Mouse (Mus musculus): ENCODE measurements around the gene Icam4.

Icam4 gene

DNA sequence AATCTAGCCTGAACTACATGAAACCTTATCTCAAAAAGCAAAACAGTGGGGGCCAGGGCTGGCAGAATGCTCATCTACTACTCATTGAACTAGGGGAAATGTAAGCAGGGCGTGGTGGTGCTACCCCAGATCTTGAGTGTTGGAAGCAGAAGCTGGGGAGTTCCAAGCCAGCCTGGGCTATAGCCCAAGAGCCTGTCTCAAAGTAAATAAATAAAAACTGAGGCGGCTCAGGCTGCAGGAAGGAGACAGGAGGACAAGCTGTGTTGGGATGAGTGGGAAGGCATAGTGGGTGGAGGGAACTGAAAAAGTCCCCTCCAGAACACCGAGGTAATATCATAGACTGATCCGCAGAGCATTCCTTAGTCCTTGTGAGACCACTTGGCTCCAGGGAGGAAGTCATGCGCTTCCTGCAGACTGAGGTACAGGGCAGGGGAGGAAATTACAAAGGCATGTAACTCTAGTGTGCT is 17.3 kb upstream of the Icam4 start:
- no peak for DNase-seq (ENCODE audit: low spot score)

DNA sequence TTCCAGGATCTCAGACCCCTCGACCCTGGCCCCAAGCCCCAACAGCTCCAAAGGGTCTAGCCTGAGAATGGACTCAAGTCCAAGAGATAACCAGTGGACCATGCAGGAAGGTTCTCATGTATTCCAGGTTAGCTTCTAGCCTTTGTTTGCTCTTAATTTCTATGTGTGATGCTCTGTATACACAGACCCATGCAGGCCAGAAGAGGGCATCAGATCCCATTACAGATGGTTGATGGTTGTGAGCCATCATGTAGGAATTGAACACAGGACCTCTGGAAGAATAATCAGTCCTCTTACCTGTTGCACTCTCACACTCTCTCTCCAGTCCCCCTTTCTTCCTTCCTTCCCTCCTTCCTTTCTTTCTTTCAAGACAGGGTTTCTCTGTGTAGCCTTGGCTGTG is 16.8 kb upstream of the Icam4 start:
- DNase-seq (ENCODE audit: low spot score), result no peak

DNA sequence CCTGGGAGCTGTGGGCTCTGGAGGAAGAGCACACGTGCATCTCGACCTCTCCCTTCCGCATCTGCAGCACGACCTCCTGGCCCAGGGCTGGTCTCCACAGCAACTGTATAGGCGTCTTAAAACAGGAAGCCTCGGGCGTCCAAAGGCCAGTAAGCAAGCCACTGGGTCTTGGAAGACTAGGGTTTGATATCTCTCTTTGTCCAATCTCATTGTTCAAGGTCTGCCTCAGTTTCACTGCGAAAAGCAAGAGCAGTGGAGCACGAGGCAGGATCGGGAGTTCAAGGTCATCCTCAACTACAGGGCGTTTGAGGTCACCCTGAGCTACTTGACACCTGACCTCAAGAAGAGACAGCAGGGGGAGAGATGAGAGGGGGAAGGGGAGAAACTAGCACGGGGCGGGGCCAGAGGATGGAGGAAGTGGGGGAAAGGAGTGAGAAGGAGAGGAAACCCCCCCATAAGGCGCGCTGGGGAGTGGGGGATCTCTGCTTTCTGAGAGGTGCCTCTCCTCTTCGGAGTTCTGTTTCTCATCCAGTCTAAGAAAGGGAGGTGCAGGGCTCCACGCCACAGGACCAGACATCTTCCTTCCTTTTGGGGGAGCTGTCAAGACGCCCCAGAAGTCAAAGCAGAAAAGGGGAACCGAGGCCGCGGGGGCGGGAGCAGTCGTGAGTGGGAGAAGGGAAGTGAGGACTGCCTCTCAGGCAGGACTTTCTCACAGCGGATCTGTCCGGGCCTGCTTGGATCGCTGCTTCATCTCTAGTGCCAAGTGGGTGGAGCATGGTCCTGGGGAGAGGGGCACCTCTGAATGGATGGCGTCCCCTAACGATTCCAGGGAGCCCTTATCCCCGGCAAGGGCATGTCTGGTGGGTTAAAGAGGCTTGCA is 14.2 kb upstream of the Icam4 start:
- peak; percentile 72 for DNase-seq (ENCODE audit: low spot score)

DNA sequence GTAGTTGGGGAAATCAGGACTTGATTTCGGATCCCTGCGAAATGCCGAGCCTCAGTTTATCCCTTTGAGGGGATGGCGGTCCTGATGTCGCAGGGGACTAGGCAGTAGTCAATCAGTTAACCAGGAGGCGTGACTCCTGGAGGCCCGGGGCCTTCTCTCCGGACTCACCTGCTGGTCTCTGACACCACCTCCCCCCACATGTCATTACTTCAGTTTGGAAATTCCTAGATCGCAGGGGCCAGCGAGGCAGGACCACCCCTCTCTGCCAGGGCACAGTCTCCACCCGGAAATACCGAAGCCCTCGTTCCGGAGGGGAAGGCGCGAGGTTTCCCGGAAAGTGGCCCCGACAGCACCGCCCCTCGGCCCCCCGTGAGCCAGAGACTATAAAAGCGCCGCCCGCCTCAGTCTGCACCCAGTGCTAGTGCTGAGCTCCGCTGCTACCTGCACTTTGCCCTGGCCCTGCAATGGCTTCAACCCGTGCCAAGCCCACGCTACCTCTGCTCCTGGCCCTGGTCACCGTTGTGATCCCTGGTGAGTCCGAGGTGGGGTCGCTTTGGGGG is 13.5 kb upstream of the Icam4 start, which contains the start of gene Icam1:
Gene Icam1, plus strand, starts transcription at position 415 of the 560 bp plus-strand sequence.
- peak; percentile 57 for DNase-seq (ENCODE audit: low spot score)

DNA sequence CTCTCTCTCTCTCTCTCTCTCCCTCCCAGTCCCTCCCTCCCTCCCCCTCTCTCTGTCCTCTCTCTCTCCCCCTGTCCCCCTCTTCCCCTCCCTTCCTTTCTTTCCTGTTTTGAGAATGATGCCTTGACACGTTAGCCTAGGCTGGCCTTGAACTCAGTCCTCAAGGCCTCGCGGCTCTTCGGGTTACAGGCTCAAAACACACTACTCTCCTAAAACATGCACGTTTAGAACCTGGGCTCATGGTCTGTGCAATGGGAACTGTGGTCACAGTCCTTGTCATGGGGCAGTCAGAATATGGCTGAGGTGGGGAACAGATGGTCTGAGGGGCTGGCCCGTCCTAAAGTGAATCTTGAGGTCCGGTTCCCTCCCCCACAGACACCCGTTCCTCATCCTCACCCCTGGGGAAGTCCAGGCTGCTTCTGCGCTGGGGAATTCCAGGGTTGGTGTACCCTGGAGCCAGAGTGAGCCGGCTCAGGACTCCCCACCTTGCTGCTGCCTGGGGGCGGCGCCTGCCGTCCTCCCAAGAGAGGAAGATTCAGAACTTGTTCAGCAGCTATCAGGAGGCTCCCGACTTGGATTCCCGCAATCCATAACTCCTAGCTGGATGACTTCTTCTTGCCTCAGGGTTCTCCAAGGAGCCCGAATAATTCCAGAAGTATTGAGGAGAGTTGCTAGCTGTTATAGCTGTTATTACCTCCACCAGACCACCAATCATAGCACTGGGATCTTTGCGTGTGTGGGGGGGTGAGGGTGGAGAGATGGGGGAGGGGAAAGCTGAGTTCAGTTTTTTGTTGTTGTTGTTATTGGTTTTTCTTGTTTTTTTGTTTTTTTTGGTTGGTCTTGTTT is 12.6 kb upstream of the Icam4 start:
- no peak for DNase-seq (ENCODE audit: low spot score)

DNA sequence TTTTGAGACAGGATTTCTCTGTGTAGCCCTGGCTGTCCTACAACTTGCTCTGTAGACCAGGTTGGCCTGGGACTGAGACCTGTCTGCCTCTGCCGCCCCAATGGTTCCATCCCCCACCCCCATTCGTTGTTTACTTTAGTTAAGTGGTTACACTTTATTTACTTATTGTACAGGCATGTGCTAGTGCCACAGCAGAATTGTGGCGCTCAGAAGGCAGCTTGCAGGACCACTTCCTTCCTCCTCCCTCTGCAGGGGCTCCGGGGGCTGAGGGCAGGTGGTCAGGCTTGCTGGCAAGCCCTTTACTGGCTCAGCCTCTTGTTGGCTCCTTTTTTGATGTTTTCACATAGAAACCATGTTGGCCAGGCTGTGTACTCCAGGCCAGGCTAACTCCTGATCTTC is 12.0 kb upstream of the Icam4 start:
- no peak for DNase-seq (ENCODE audit: low spot score)

DNA sequence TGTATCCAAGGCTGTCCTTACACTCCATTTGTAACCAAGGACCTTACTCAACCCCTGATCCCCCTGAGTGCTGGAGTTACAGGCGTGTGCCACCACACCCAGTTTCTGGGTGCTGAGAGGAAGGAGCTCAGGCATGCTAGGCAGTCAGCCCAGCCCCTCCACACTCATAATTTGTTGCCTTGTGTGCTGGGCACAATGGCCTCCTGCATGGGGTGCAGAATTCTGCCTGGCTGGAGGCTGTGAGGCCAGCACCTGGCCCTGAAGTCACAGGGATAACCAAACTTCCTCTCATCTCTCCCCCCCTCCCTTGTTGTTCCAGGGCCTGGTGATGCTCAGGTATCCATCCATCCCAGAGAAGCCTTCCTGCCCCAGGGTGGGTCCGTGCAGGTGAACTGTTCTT is 10.6 kb upstream of the Icam4 start:
- no peak for DNase-seq (ENCODE audit: low spot score)

DNA sequence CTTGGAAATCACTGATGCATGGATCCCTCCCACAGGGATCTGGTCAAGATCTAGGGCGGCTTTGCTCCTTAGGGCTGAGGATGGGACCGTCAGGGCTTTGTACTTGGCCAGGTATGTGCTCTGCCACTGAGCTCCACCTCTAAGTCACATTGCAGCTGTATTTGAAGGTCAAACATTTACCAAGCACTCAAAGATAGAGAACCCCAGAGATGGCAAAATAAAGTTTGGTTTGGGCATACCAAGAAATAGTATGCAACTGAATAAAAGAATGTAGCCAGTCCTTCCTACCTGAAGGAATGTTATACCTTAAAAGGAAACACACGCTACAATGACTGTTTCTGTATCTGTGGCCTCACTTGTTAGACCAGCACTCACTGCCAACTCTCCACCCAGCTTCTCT is 7.8 kb upstream of the Icam4 start:
- no peak for DNase-seq (ENCODE audit: low spot score)

DNA sequence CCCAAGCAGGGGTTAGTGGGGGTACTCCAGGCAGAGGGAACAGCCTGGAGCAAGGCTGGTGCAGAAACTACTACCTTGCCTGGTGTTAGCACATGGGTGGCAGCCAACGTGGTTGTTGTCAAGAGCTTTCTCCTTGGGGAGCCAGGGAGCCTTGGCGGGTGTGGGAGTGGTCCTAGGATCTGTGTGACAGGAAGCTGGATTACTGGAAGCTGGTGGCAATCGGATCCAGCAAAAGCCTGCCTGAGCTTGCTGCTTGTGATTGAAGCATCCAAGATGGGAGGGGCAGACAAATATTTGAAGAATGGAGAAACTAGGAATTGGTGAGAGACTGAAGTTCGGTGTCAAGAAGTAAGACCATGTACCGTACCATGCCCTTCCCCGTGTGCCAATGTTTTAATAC is 6.9 kb upstream of the Icam4 start:
- DNase-seq (ENCODE audit: low spot score), result no peak

DNA sequence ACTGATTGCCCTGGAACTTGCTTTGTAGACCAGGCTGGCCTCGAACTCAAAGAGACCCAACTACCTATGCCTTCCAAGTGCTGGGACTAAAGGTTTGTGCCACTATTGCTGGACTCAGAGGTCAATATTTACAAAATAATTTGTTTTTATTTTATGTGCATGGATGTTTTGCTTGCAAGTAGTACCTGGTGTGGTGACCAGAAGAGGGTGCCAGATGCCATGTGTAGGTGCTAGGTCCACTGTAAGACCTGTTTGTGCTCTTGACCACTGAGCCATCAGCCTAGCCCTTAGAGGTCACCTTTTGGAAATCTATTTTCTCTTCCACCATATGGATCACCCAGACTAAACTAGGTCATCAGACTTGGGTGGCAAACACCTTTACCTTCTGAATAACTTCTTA is 6.4 kb upstream of the Icam4 start:
- DNase-seq (ENCODE audit: low spot score), result no peak

DNA sequence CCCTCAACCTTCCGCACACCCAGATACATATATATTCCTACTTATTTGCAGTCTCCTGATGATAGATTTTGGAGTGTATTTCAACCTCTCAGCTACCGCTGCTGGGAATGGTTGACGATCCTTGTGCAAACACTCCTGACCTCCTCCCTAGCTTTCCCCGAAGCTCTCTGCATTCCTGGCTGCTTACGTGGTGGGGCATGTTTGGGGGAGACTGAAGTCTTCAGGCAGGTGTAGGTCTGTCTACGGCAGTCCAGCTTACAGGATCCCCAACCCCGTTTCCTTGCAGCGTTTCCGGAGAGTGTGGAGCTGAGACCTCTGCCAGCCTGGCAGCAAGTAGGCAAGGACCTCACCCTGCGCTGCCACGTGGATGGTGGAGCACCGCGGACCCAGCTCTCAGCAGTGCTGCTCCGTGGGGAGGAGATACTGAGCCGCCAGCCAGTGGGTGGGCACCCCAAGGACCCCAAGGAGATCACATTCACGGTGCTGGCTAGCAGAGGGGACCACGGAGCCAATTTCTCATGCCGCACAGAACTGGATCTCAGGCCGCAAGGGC is 3.8 kb upstream of the Icam4 start:
- no peak for DNase-seq (ENCODE audit: low spot score)

DNA sequence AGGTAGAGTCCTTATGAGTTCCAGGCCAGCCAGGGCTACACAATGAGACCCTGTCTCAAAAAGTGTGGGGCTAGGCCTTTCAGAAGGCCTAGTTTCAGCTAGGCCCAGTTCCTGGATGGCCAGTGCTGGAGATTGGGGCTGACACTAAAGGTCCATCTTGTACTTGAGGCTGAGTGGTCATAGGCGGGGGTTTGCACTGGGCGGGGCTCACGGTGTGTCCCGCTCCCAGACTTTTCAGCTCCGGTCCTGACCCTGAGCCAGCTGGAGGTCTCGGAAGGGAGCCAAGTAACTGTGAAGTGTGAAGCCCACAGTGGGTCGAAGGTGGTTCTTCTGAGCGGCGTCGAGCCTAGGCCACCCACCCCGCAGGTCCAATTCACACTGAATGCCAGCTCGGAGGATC is 2.3 kb upstream of the Icam4 start:
- no peak for DNase-seq (ENCODE audit: low spot score)

DNA sequence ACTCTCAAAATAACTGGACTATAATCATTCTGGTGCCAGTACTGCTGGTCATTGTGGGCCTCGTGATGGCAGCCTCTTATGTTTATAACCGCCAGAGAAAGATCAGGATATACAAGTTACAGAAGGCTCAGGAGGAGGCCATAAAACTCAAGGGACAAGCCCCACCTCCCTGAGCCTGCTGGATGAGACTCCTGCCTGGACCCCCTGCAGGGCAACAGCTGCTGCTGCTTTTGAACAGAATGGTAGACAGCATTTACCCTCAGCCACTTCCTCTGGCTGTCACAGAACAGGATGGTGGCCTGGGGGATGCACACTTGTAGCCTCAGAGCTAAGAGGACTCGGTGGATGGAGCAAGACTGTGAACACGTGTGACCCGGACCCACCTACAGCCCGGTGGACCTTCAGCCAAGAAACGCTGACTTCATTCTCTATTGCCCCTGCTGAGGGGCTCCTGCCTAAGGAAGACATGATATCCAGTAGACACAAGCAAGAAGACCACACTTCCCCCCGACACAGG is 1.3 kb upstream of the Icam4 start:
- no peak for DNase-seq (ENCODE audit: low spot score)

DNA sequence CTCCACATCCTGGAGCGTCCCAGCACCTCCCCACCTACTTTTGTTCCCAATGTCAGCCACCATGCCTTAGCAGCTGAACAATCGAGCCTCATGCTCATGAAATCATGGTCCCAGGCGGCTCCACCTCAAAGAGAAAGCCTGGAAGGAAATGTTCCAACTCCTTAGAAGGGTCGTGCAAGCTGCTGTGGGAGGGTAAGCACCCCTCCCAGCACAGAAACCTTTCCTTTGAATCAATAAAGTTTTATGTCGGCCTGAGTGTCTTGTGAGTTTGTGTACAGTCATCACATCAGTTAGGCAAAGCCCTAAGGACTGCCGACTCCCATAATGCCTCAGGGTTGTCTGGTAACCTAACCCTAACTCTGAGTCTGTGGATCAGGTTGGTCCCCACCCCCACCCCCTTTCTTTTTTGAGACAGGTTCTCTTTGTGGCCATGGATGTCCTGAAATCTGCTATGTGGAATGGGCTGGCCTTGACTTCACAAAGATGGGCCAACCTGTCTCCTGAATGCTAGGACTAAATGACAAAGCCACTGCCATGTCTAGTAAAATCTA is 538 bp upstream of the Icam4 start:
- no peak for DNase-seq (ENCODE audit: low spot score)

DNA sequence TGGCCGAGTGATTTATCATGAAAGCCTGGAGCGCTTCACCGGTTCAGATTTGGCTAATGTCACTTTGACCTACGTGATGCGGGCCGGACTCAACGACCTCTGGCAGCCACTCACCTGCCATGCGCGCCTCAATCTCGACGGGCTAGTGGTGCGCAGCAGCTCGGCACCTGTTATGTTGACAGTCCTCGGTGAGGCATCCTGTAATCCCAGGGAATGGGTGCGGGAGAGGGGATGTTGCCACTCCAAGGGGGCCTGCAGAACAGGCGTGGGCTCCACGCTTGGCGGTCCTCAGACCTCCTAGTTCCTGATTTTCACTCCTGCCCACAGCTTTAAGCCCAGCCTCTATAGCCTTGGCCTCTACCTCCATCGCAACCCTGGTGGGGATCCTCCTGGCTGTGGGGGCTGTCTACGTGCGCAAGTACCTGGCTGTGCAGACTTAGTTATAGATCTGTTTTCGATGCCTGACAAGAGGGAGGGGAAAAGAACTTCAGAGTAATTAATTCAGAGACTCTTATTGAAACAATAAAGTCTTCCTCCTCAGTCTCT is 955 bp downstream of the Icam4 start:
- DNase-seq (ENCODE audit: low spot score), result no peak

DNA sequence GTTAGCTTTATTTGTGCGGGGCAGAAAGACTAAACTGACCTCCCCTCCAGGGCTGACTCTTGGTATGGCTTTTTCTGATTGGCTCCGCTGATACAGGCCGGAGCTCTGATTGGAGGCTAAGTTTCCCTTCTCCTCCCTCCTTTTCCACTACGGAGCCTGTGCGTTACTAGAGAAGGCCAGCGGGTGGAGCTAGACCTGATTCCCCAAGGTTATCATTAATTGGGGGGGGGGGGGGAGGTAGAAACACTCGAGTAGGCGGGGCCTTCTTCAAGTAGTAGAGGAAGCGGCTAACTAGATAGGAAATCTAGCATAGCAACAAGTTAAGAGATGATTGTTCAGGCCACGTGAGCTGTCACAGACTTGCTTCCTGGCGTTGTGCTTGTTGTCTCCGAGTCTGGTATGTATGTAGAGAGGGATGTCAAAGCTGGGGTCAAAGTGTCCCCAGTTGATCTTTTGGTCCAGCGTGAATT is 1.6 kb downstream of the Icam4 start:
- DNase-seq (ENCODE audit: low spot score), result peak; percentile 92

DNA sequence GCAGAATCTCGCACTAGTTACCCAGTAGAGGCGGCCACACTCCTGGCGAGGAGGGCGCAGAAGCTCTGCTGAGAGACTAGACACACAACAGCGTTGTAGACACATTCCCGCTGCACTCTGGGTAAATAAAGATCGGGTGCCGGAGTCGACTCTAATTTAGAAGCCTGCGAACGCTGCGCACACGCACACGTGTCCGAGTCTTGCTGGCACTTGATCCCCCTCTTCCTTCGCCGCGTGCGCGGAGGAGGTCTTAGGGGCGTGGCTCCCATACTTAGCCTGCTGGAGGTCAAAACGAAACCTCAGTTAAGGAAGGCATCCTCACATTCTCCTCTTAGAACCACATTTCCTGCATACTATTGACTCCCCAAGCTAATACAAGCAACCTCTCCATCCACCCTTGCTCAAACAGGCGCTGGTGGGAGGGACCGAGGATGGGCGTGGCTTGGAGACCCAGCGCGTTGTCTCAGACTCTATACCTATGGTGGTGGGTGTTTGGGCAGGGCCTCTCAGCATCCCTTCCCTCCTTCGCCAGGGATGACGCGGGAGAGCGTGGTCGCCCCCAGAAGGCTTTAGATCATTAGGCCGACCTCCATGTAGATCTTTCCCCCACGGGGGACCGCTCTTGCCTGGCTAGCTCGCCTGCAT is 2.2 kb downstream of the Icam4 start:
- DNase-seq (ENCODE audit: low spot score), result peak; percentile 75

DNA sequence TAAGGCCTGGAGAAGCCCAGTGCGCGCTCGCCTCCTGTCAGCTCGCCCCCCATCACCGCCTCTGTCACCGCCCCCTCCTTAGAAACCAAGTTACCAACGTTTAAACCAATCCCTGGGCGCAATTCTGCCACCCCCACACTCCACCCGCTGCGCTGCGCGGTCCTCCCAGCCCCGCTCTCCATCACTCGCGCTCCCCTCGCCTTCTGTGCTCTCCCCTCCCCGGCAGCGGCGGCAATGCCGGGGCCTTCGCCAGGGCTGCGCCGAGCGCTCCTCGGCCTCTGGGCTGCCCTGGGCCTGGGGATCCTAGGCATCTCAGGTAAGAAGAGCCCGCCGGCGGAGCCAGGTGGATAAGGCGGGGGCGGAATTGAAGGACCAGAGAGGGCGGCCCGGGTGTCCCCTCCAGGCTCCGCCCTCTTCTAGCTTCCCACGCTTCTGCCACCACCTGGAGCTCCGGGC is 2.8 kb downstream of the Icam4 start, which contains the start of gene Icam5:
Gene Icam5, plus strand, starts transcription at position 178 of the 456 bp plus-strand sequence.
- peak; percentile 86 for DNase-seq (ENCODE audit: low spot score)

DNA sequence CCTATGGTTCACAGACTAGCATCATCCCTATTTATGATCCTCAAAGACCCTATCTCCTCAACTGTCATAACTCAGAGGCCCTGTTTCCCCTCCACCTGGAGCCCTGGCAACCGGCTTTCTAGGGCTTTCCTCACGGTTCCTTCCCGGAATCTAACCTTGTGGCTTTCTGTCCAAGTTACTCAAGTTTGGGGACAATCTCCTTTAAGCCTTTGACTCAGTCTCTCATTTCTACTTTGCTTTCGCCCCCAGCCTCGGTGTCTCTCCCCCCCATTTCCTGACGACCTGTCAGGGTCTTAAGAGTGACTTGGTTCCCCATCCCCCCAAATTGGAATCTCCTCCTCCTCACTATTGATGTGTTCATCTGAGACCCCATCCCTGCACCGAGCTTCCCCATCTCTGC is 3.3 kb downstream of the Icam4 start:
- no peak for DNase-seq (ENCODE audit: low spot score)

DNA sequence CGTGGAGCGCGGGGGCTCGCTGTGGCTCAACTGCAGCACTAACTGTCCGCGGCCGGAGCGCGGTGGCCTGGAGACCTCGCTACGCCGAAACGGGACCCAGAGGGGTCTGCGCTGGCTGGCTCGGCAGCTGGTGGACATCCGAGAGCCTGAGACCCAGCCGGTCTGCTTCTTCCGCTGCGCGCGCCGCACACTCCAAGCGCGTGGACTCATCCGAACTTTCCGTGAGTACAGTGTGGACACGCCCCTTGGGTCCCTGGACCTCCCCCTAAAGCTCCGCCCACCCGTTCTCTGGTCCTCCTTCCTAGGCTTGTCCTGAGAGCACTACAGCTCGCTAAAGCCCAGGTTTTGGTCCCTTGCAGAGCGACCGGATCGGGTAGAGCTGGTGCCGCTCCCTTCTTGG is 4.0 kb downstream of the Icam4 start:
- peak; percentile 82 for DNase-seq (ENCODE audit: low spot score)
